Mouse (Mus musculus) embryo, embryonic 11 days (tissue): ENCODE measurements at regions not wholly inside any gene's neighbourhood (a gene's known extent, or its start where the extent isn't known, plus 50 kb on each side); places are given as distances from the start of the nearest gene placed in this dataset.

Experiments
- DNase-seq: peaks from one replicate; pipeline ENCODE4 v3.0.0-alpha.2; 2015

- no peak for DNase-seq
These were observed 104.7 kb downstream of the Nsun3 start for GRCm38 (mm10) chr16:62681880-62682279.

- no peak for DNase-seq
These were observed 109.8 kb downstream of the Nsun3 start for GRCm38 (mm10) chr16:62676815-62677214.

GRCm38 (mm10) chr16:62657383-62657782 lies 129.2 kb downstream of the Nsun3 start:
- no peak for DNase-seq

GRCm38 (mm10) chr16:62654436-62654835 lies 132.2 kb downstream of the Nsun3 start:
- DNase-seq, result no peak

GRCm38 (mm10) chr16:62653817-62654216 lies 132.8 kb downstream of the Nsun3 start:
- no peak for DNase-seq

- DNase-seq, result no peak
These were observed 133.7 kb downstream of the Nsun3 start for GRCm38 (mm10) chr16:62652769-62653465.

GRCm38 (mm10) chr16:62650856-62651255 lies 135.8 kb downstream of the Nsun3 start:
- no peak for DNase-seq

- no peak for DNase-seq
These were observed 138.3 kb downstream of the Nsun3 start for GRCm38 (mm10) chr16:62648326-62648725.

- peak; percentile 58 for DNase-seq
These were observed 140.5 kb downstream of the Nsun3 start for GRCm38 (mm10) chr16:62646113-62646512.

GRCm38 (mm10) chr16:62642859-62643403 lies 143.7 kb downstream of the Nsun3 start:
- no peak for DNase-seq

GRCm38 (mm10) chr16:62623938-62624337 lies 162.7 kb downstream of the Nsun3 start:
- DNase-seq, result no peak

GRCm38 (mm10) chr16:62610873-62611272 lies 175.7 kb downstream of the Nsun3 start:
- no peak for DNase-seq

GRCm38 (mm10) chr16:62608617-62609016 lies 178.0 kb downstream of the Nsun3 start:
- DNase-seq, result no peak

GRCm38 (mm10) chr16:62605920-62606319 lies 180.7 kb downstream of the Nsun3 start:
- DNase-seq, result no peak

- peak; percentile 64 for DNase-seq
These were observed 224.6 kb downstream of the Nsun3 start for GRCm38 (mm10) chr16:62562051-62562450.

GRCm38 (mm10) chr16:62543156-62543555 lies 243.5 kb downstream of the Nsun3 start:
- no peak for DNase-seq

- DNase-seq, result no peak
These were observed 248.7 kb downstream of the Nsun3 start for GRCm38 (mm10) chr16:62537730-62538479.

- no peak for DNase-seq
These were observed 277.3 kb downstream of the Nsun3 start for GRCm38 (mm10) chr16:62509321-62509720.

- peak; percentile 46 for DNase-seq
These were observed 279.7 kb downstream of the Nsun3 start for GRCm38 (mm10) chr16:62506725-62507482.

GRCm38 (mm10) chr16:62500870-62501269 lies 285.7 kb downstream of the Nsun3 start:
- DNase-seq, result no peak

GRCm38 (mm10) chr16:62500334-62500733 lies 286.3 kb downstream of the Nsun3 start:
- no peak for DNase-seq

- no peak for DNase-seq
These were observed 287.9 kb downstream of the Nsun3 start for GRCm38 (mm10) chr16:62498761-62499160.

GRCm38 (mm10) chr16:62496697-62497096 lies 289.9 kb downstream of the Nsun3 start:
- no peak for DNase-seq
